Mouse (Mus musculus) MEL (cell line): ENCODE measurements around the gene Foxn2. TPM values are rescaled to one million over a fixed set of nuclear protein-coding genes. Genes with fewer than 3 reads are reported as not detected.
A peak's percentile ranks its signal among the peaks of the same experiment; 100 is the strongest.

Experiments used
- DNase-seq: peaks from one replicate; pipeline ENCODE4 v3.0.0; 2011; ENCODE audit warnings: low read depth, low spot score
- H3K27ac ChIP-seq: 2 replicates; pipeline ENCODE4 v1.5.1; 2012; ENCODE audit warnings: low read depth, mild to moderate bottlenecking, control low read depth, low read length, moderate library complexity; ENCODE audit not compliant: control insufficient read depth
- H3K27me3 ChIP-seq, 2 experiments: fragments of 150-350 bp in 1 of 2; sonication (generic) in 1 of 2; 2 replicates each; pipeline ENCODE4 v1.6.1; 2012; ENCODE audit warnings: low read length in 2 of 2, mild to moderate bottlenecking in 2 of 2, improper control_type of control experiment in 1 of 2, moderate library complexity in 1 of 2; ENCODE audit not compliant: insufficient read depth in 2 of 2, control insufficient read depth in 1 of 2
- H3K36me3 ChIP-seq, 2 experiments: 2 replicates each; pipeline ENCODE4 v1.6.1; 2012 to 2014; ENCODE audit warnings: low read length in 2 of 2, improper control_type of control experiment in 1 of 2, inconsistent platforms in 1 of 2, mild to moderate bottlenecking in 1 of 2; ENCODE audit not compliant: insufficient read depth in 2 of 2, control insufficient read depth in 1 of 2
- H3K4me1 ChIP-seq, 2 experiments: fragments of 150-350 bp in 1 of 2; sonication (generic) in 1 of 2; 2 replicates each; pipeline ENCODE4 v1.6.1; 2012; ENCODE audit warnings: low read length in 2 of 2, improper control_type of control experiment in 1 of 2, mild to moderate bottlenecking in 1 of 2; ENCODE audit not compliant: insufficient read depth in 2 of 2, control insufficient read depth in 1 of 2
- H3K4me3 ChIP-seq, 2 experiments: fragments of 150-350 bp in 1 of 2; sonication (generic) in 1 of 2; 2 replicates each; pipeline ENCODE4 v1.5.1; 2012; ENCODE audit warnings: low read depth in 2 of 2, low read length in 2 of 2, mild to moderate bottlenecking in 2 of 2, moderate library complexity in 2 of 2, control low read depth in 1 of 2, improper control_type of control experiment in 1 of 2; ENCODE audit not compliant: control insufficient read depth in 1 of 2, insufficient read depth in 1 of 2
- H3K79me2 ChIP-seq: 2 replicates; pipeline ENCODE4 v1.6.1; 2012; ENCODE audit warnings: mild to moderate bottlenecking, low read length, moderate library complexity; ENCODE audit not compliant: control insufficient read depth, poor library complexity, insufficient read depth
- H3K9ac ChIP-seq: 2 replicates; pipeline ENCODE4 v1.6.1; 2012; ENCODE audit warnings: low read depth, mild to moderate bottlenecking, control low read depth, low read length, moderate library complexity; ENCODE audit not compliant: control insufficient read depth, poor library complexity, severe bottlenecking
- H3K9me3 ChIP-seq: fragments of 150-350 bp; sonication (generic); replicated peaks from 2 replicates; pipeline ENCODE4 v1.6.1; 2012; ENCODE audit warnings: mild to moderate bottlenecking, low read length, improper control_type of control experiment, moderate library complexity; ENCODE audit not compliant: insufficient read depth
- BHLHE40 ChIP-seq: IDR thresholded peaks from 2 replicates; pipeline ENCODE4 v1.6.1; 2012; ENCODE audit warnings: low read depth, mild to moderate bottlenecking, inconsistent platforms, low read length, improper control_type of control experiment, borderline replicate concordance
- CHD2 ChIP-seq: IDR thresholded peaks from 2 replicates; pipeline ENCODE4 v1.6.1; 2011; ENCODE audit warnings: low read length, improper control_type of control experiment
- E2F4 ChIP-seq: IDR thresholded peaks from 2 replicates; pipeline ENCODE4 v1.6.1; 2011; ENCODE audit warnings: low read depth, low read length, improper control_type of control experiment, borderline replicate concordance
- EP300 ChIP-seq, 2 experiments: IDR thresholded peaks; 2 replicates each; pipeline ENCODE4 v1.6.1; 2011; ENCODE audit warnings: improper control_type of control experiment in 2 of 2, low read length in 2 of 2, low read depth in 1 of 2, mild to moderate bottlenecking in 1 of 2
- GABPA ChIP-seq: IDR thresholded peaks from 2 replicates; pipeline ENCODE4 v1.6.1; 2012; ENCODE audit warnings: low read depth, mild to moderate bottlenecking, inconsistent platforms, low read length, improper control_type of control experiment, moderate library complexity
- GATA1 ChIP-seq: IDR thresholded peaks from 2 replicates; pipeline ENCODE4 v1.6.1; 2011; ENCODE audit warnings: low read depth, low read length, improper control_type of control experiment
- JUND ChIP-seq: IDR thresholded peaks from 2 replicates; pipeline ENCODE4 v1.6.1; 2011; ENCODE audit warnings: low read depth, mild to moderate bottlenecking, improper control_type of control experiment, low read length
- MAX ChIP-seq: IDR thresholded peaks from 2 replicates; pipeline ENCODE4 v1.6.1; 2011; ENCODE audit warnings: low read length, improper control_type of control experiment
- MYC ChIP-seq: IDR thresholded peaks from 2 replicates; pipeline ENCODE4 v1.6.1; 2011; ENCODE audit warnings: low read depth, mild to moderate bottlenecking, low read length, improper control_type of control experiment, moderate library complexity
- NRF1 ChIP-seq: IDR thresholded peaks from 2 replicates; pipeline ENCODE4 v1.6.1; 2014; ENCODE audit warnings: low read depth, mild to moderate bottlenecking, inconsistent platforms, low read length, improper control_type of control experiment, moderate library complexity; ENCODE audit not compliant: poor library complexity, insufficient read depth, severe bottlenecking
- POLR2A ChIP-seq, 2 experiments: IDR thresholded peaks; 2 replicates each; pipeline ENCODE4 v1.6.1; 2011 to 2012; ENCODE audit warnings: low read length in 2 of 2, mild to moderate bottlenecking in 2 of 2, control low read depth in 1 of 2, improper control_type of control experiment in 1 of 2, low read depth in 1 of 2, moderate library complexity in 1 of 2; ENCODE audit not compliant: control insufficient read depth in 1 of 2, insufficient read depth in 1 of 2, poor library complexity in 1 of 2
- POLR2AphosphoS5 ChIP-seq: IDR thresholded peaks from 2 replicates; pipeline ENCODE4 v1.6.1; 2012; ENCODE audit warnings: low read depth, borderline replicate concordance, mild to moderate bottlenecking, inconsistent platforms, low read length, moderate library complexity, mixed read lengths
- SMC3 ChIP-seq: IDR thresholded peaks from 2 replicates; pipeline ENCODE4 v1.6.1; 2011; ENCODE audit warnings: low read depth, low read length, improper control_type of control experiment
- TBP ChIP-seq: IDR thresholded peaks from 2 replicates; pipeline ENCODE4 v1.8.0; 2011; ENCODE audit warnings: low read depth, low read length, improper control_type of control experiment
- UBTF ChIP-seq: IDR thresholded peaks from 2 replicates; pipeline ENCODE4 v1.6.1; 2012; ENCODE audit warnings: low read depth, mild to moderate bottlenecking, inconsistent platforms, low read length, improper control_type of control experiment, moderate library complexity, borderline replicate concordance; ENCODE audit not compliant: insufficient read depth
- polyA plus RNA-seq, 2 experiments: library from polyadenylated mRNA; stranded (reverse) in 1 of 2; unstranded in 1 of 2; fragments of >175 nt in 1 of 2; fragments of >200 nt in 1 of 2; gene quantifications; 2 replicates each; pipeline versions ENCODE4 v1.2.1 to v1.2.4; 2012; ENCODE audit warnings: low replicate concordance in 2 of 2, low read depth in 1 of 2; ENCODE audit not compliant: insufficient read length in 2 of 2, insufficient read depth in 1 of 2, missing spikeins in 1 of 2
- total RNA-seq: library from RNA; depleted of rRNA; stranded (reverse); fragments of 300-350 nt; gene quantifications from 2 replicates; pipeline ENCODE4 v1.2.3, GENCODE M21; 2012

Gene Foxn2
- total and polyA plus RNA-seq, 3 experiments: 20.0 to 133 (median 21.7) TPM

- TF ChIP-seq POLR2AphosphoS5 (no peak), TBP (peak; percentile 85), CHD2 (no peak), GATA1 (no peak), NRF1 (no peak), JUND (no peak), BHLHE40 (peak; percentile 24; the same call in 1 of the 2 replicates), UBTF (no peak), GABPA (no peak), E2F4 (no peak)
Observed at GRCm38 (mm10) chr17:88441432-88442174, 1.1 kb downstream of the Foxn2 start (continued).

GRCm38 (mm10) chr17:88442661-88443060 lies 2.1 kb downstream of the Foxn2 start:
- TF ChIP-seq EP300 (IDR thresholded peaks at IDR 0.05; ENCODE audit: low read depth in 1 of 2, low read length in 2 of 2) (no peak), SMC3 (no peak), MYC (0 out of 2 replicates have a peak, but pooled peaks have one; percentile 23), POLR2A (IDR thresholded peaks at IDR 0.05; ENCODE audit: control insufficient read depth in 1 of 2, insufficient read depth in 1 of 2, low read depth in 1 of 2, low read length in 2 of 2, poor library complexity in 1 of 2) (no peak), MAX (no peak)
- peaks cover 2 to 34% of the 10 kb centered on the region in 2 experiments for H3K36me3 ChIP-seq
- peak overlapping the region; percentile 49 to 73 for H3K4me3 ChIP-seq
- DNase-seq: no peak
- H3K79me2 ChIP-seq: peaks cover 58% of the 10 kb centered on the region
- peak overlapping the region; percentile 88 for H3K9ac ChIP-seq
- peak overlapping the region; percentile 38 for H3K27ac ChIP-seq
- no peaks in the 10 kb centered on the region for H3K9me3 ChIP-seq
- H3K27me3 ChIP-seq: no peaks in the 10 kb centered on the region
- peaks cover 15 to 16% of the 10 kb centered on the region in 2 experiments for H3K4me1 ChIP-seq

- peaks cover 63% of the 10 kb centered on the region for H3K79me2 ChIP-seq
- H3K4me1 ChIP-seq: peaks cover 15 to 16% of the 10 kb centered on the region in 2 experiments
- H3K4me3 ChIP-seq: peak overlapping the region; percentile 49 to 73
- H3K27ac ChIP-seq: no peak overlapping the region
- no peaks in the 10 kb centered on the region for H3K27me3 ChIP-seq
- H3K9ac ChIP-seq: peak overlapping the region; percentile 88
- H3K9me3 ChIP-seq: no peaks in the 10 kb centered on the region
- no peak for TF ChIP-seq MAX
- TF ChIP-seq TBP: 0 out of 2 replicates have a peak, but pooled peaks have one; percentile 30
- no peak for TF ChIP-seq POLR2AphosphoS5
- peaks cover 2 to 34% of the 10 kb centered on the region in 2 experiments for H3K36me3 ChIP-seq
- DNase-seq: no peak
Observed at GRCm38 (mm10) chr17:88443186-88443585, 2.7 kb downstream of the Foxn2 start.
